ENCODE assay signal across 8 mouse cellular contexts in the genomic region with DNA sequence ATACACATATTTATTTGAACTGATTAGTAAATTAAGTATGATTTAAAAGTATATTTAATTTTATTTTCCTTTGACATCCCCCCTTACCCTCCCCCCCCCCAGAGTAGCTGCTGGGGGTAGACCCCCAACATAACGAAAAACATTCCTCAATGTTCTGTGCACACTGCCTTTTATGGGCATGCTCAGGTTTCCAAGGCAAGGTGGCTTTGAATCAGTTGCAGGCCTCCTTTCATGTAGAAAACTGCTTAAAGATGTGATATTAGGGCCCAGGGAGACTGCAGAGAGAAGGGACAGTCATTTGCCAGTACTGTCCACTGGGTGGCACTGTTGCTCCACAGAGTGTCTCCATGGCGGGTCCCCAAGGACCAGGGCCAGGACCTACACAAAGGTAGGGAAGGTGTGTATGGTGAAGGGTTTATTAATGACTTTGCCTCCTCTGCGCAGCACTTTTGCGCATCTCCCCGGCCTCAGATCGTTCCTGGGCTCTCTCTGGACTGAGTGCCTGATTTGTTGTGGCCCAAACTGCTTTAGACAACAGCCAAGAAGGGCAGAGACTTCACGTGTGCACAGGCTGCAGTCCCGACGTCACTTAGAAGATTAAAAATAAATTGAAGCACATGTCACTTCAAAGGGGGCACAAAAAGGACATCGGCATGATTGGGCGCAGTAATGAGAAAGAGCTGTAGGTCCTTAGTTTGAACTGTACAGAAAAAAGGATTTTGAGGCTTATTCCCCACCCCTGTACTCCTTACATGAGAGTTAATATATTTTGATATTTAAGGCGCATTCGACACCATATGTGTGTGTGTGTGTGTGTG.
DNase-seq lines count a peak whose midpoint lies in the region; ATAC-seq and TF ChIP-seq lines count a peak whose summit lies in the region.

No protein-coding gene starts in this region.

- H3K27ac ChIP-seq in forebrain, embryonic 11.5 days (ENCODE audit: low read depth, low read length), result peak overlapping the region; percentile 28; the same call in 1 of the 2 replicates
- no peak overlapping the region for H3K27ac ChIP-seq in layer of hippocampus, adult 2 months
- H3K27ac ChIP-seq in lung, embryonic 16.5 days (ENCODE audit: low read length), result no peak overlapping the region

- peak; percentile 51 for DNase-seq in ES-CJ7 (ENCODE audit: low read depth, low spot score)
- peak; percentile 24 for DNase-seq in c-Kit-positive CD71-positive TER-119-negative erythroid progenitor cells, embryonic 14.5 days (ENCODE audit: low read depth)
- peak; percentile 93 for DNase-seq in forebrain, embryonic 11.5 days (ENCODE audit: low spot score)
- peak; percentile 71 to 74 for DNase-seq in heart, postnatal 36 days
- peak; percentile 58 to 84 for DNase-seq in layer of hippocampus, adult 2 months (ENCODE audit: low spot score in 2 of 2)
- DNase-seq in retina, adult 2 months (ENCODE audit: low read depth, low spot score), result peak; percentile 40
- DNase-seq in thymus, postnatal 25 days, result peak; percentile 59

- peak; percentile 98 for TF ChIP-seq CTCF in layer of hippocampus, adult 2 months (conservative IDR thresholded peaks at IDR 0.05)

- H3K4me3 ChIP-seq in forebrain, embryonic 11.5 days (ENCODE audit: low read depth, low read length), result no peak overlapping the region
- no peak overlapping the region for H3K4me3 ChIP-seq in layer of hippocampus, adult 2 months
- no peak overlapping the region for H3K4me3 ChIP-seq in lung, embryonic 16.5 days (ENCODE audit: low read length)

- H3K36me3 ChIP-seq in forebrain, embryonic 11.5 days (ENCODE audit: control insufficient read depth, insufficient read depth, low read length), result no peaks in the 10 kb centered on the region
- H3K36me3 ChIP-seq in lung, embryonic 16.5 days (ENCODE audit: control insufficient read depth, insufficient read depth, low read length), result no peaks in the 10 kb centered on the region

- WGBS in forebrain, embryonic 11.5 days, result 40% methylated on average over 13 of the region's 13 CpGs
- 30% methylated on average over 13 of the region's 13 CpGs for WGBS in lung, embryonic 16.5 days

- H3K9ac ChIP-seq in forebrain, embryonic 11.5 days (ENCODE audit: low read length), result no peak overlapping the region
- H3K9ac ChIP-seq in lung, embryonic 16.5 days (ENCODE audit: low read length), result no peak overlapping the region

- H3K9me3 ChIP-seq in forebrain, embryonic 11.5 days (ENCODE audit: control insufficient read depth, low read length), result no peaks in the 10 kb centered on the region
- no peaks in the 10 kb centered on the region for H3K9me3 ChIP-seq in lung, embryonic 16.5 days (ENCODE audit: control insufficient read depth, low read length)

- ATAC-seq in forebrain, embryonic 11.5 days (replicated peaks; ENCODE audit: low FRiP score), result peak; percentile 79
- ATAC-seq in lung, embryonic 16.5 days (ENCODE audit: low read depth), result peak; percentile 76

- H3K27me3 ChIP-seq in forebrain, embryonic 11.5 days (ENCODE audit: control insufficient read depth, insufficient read depth, low read length), result no peaks in the 10 kb centered on the region
- no peaks in the 10 kb centered on the region for H3K27me3 ChIP-seq in lung, embryonic 16.5 days (ENCODE audit: control insufficient read depth, insufficient read depth, low read depth, low read length)

- intact Hi-C loops in heart, postnatal 36 days (cut with DNase I), result loop anchor here (1.0 to 10.0 kb wide), 2 partner anchors 1062 to 1899 kb away; no protein-coding TSS in a partner anchor

- H3K4me1 ChIP-seq in forebrain, embryonic 11.5 days (replicated peaks; ENCODE audit: control insufficient read depth, insufficient read depth, low read length), result no peaks in the 10 kb centered on the region
- peaks cover 2% of the 10 kb centered on the region; the same call in 1 of the 2 replicates for H3K4me1 ChIP-seq in lung, embryonic 16.5 days (replicated peaks; ENCODE audit: control insufficient read depth, insufficient read depth, low read length)

- H3K4me2 ChIP-seq in forebrain, embryonic 11.5 days (ENCODE audit: low read depth, low read length, severe bottlenecking), result no peak overlapping the region
- H3K4me2 ChIP-seq in lung, embryonic 16.5 days (ENCODE audit: low read depth, low read length), result no peak overlapping the region

Comparison
In these comparisons a context has a peak if more than half of its experiments do, and no peak if none do; other contexts are left out.
1. DNase-seq: peak in every context shown above with its lines; median percentile 93 in forebrain, embryonic 11.5 days; 72 in heart, postnatal 36 days; 71 in layer of hippocampus, adult 2 months; 59 in thymus, postnatal 25 days; 51 in ES-CJ7; 40 in retina, adult 2 months; 24 in c-Kit-positive CD71-positive TER-119-negative erythroid progenitor cells, embryonic 14.5 days.